Mouse (Mus musculus) forebrain, embryonic 15.5 days (tissue): Measurements from ENCODE around the gene Ankrd40. TPM values are rescaled to one million over a fixed set of nuclear protein-coding genes. Genes with fewer than 3 reads are reported as not detected.

ENCODE experiments used
- ATAC-seq: fragments of 200-750 bp; cut with Nextera tagmentation; replicated peaks from 2 replicates; pipeline ENCODE4 v1.8.0; 2017; ENCODE audit warnings: mild to moderate bottlenecking, moderate TSS enrichment, moderate library complexity
- H3K27ac ChIP-seq: fragments of 300-500 bp; sonication (generic); replicated peaks from 2 replicates; pipeline ENCODE4 v1.5.1; 2015; ENCODE audit warnings: mild to moderate bottlenecking, inconsistent platforms
- H3K27me3 ChIP-seq: fragments of 300-500 bp; sonication (generic); 2 replicates; pipeline ENCODE4 v1.6.1; 2015; ENCODE audit warnings: inconsistent platforms
- H3K36me3 ChIP-seq: fragments of 300-500 bp; sonication (generic); 2 replicates; pipeline ENCODE4 v1.6.1; 2015; ENCODE audit warnings: mild to moderate bottlenecking, inconsistent platforms
- H3K4me1 ChIP-seq: fragments of 300-500 bp; sonication (generic); 2 replicates; pipeline ENCODE4 v1.6.1; 2015; ENCODE audit warnings: inconsistent platforms
- H3K4me2 ChIP-seq: fragments of 300-500 bp; sonication (generic); replicated peaks from 2 replicates; pipeline ENCODE4 v1.6.1; 2015; ENCODE audit warnings: mild to moderate bottlenecking, inconsistent platforms
- H3K4me3 ChIP-seq: fragments of 300-500 bp; sonication (generic); 2 replicates; pipeline ENCODE4 v1.5.1; 2015; ENCODE audit warnings: mild to moderate bottlenecking, inconsistent platforms
- H3K9ac ChIP-seq: fragments of 300-500 bp; sonication (generic); replicated peaks from 2 replicates; pipeline ENCODE4 v1.6.1; 2015; ENCODE audit warnings: mild to moderate bottlenecking, inconsistent platforms
- H3K9me3 ChIP-seq: fragments of 300-500 bp; sonication (generic); 2 replicates; pipeline ENCODE4 v1.6.1; 2016; ENCODE audit warnings: inconsistent platforms
- WGBS: fragments of 180-500 bp; shearing (Covaris S2); methylation state at CpG from one replicate; pipeline ENCODE4 v1.1.7; 2015; ENCODE audit warnings: mixed read lengths; 5-methylcytosine and 5-hydroxymethylcytosine counted together
- polyA plus RNA-seq: library from polyadenylated mRNA; unstranded; fragments of >200 nt; fragmentation: Nextera tagmentation; extraction: Ambion mirVana; gene quantifications from 2 replicates; pipeline ENCODE4 v1.2.1, GENCODE M21; 2015

The Ankrd40 gene
- polyA plus RNA-seq, 1 experiment from 2014 or later, result 15.9 TPM

GRCm38 (mm10) chr11:94345926-94346325, 18.1 kb downstream of the Ankrd40 start:
- Histone ChIP-seq H3K4me2 (no peak overlapping the region), H3K4me1 (peaks cover 15% of the 10 kb centered on the region), H3K27ac (no peak overlapping the region), H3K9ac (no peak overlapping the region), H3K4me3 (no peak overlapping the region), H3K27me3 (no peaks in the 10 kb centered on the region), H3K9me3 (no peaks in the 10 kb centered on the region), H3K36me3 (no peaks in the 10 kb centered on the region)
- ATAC-seq, result no peak
- 85% methylated on average over 10 of the region's 10 CpGs for WGBS

- ATAC-seq, result no peak
- Histone ChIP-seq H3K4me2 (no peak overlapping the region), H3K9ac (no peak overlapping the region), H3K36me3 (no peaks in the 10 kb centered on the region), H3K4me3 (no peak overlapping the region), H3K4me1 (peaks cover 15% of the 10 kb centered on the region), H3K27ac (no peak overlapping the region), H3K9me3 (no peaks in the 10 kb centered on the region), H3K27me3 (no peaks in the 10 kb centered on the region)
- WGBS, result 61% methylated on average over 3 of the region's 3 CpGs
Observed at GRCm38 (mm10) chr11:94346611-94347010, 18.8 kb downstream of the Ankrd40 start.

GRCm38 (mm10) chr11:94347063-94347575, 19.3 kb downstream of the Ankrd40 start:
- H3K27ac ChIP-seq, result no peak overlapping the region
- no peak overlapping the region for H3K4me3 ChIP-seq
- no peak overlapping the region for H3K9ac ChIP-seq
- no peaks in the 10 kb centered on the region for H3K9me3 ChIP-seq
- 83% methylated on average over 7 of the region's 7 CpGs for WGBS
- no peak overlapping the region for H3K4me2 ChIP-seq
- H3K27me3 ChIP-seq, result no peaks in the 10 kb centered on the region
- no peak for ATAC-seq
- H3K36me3 ChIP-seq, result no peaks in the 10 kb centered on the region
- H3K4me1 ChIP-seq, result peaks cover 10% of the 10 kb centered on the region

GRCm38 (mm10) chr11:94349839-94350238, 22.0 kb downstream of the Ankrd40 start:
- Histone ChIP-seq H3K36me3 (no peaks in the 10 kb centered on the region), H3K27ac (no peak overlapping the region)

GRCm38 (mm10) chr11:94350337-94350736, 22.5 kb downstream of the Ankrd40 start:
- Histone ChIP-seq H3K27me3 (no peaks in the 10 kb centered on the region), H3K9me3 (no peaks in the 10 kb centered on the region), H3K4me1 (no peaks in the 10 kb centered on the region), H3K4me2 (no peak overlapping the region), H3K4me3 (no peak overlapping the region), H3K36me3 (no peaks in the 10 kb centered on the region), H3K27ac (no peak overlapping the region), H3K9ac (no peak overlapping the region)
- WGBS, result 73% methylated on average over 1 of the region's 1 CpGs
- no peak for ATAC-seq

More at GRCm38 (mm10) chr11:94349839-94350238, 22.0 kb downstream of the Ankrd40 start:
- H3K9ac ChIP-seq, result no peak overlapping the region
- H3K27me3 ChIP-seq, result no peaks in the 10 kb centered on the region
- H3K4me1 ChIP-seq, result no peaks in the 10 kb centered on the region
- no peak overlapping the region for H3K4me3 ChIP-seq
- 86% methylated on average over 2 of the region's 2 CpGs for WGBS
- ATAC-seq, result no peak
- no peaks in the 10 kb centered on the region for H3K9me3 ChIP-seq
- no peak overlapping the region for H3K4me2 ChIP-seq

- Histone ChIP-seq H3K9ac (no peak overlapping the region), H3K27me3 (no peaks in the 10 kb centered on the region)
- ATAC-seq, result no peak
Observed at GRCm38 (mm10) chr11:94351094-94351493, 23.3 kb downstream of the Ankrd40 start.

GRCm38 (mm10) chr11:94355521-94356217, 27.9 kb downstream of the Ankrd40 start:
- no peak overlapping the region for H3K9ac ChIP-seq
- 87% methylated on average over 9 of the region's 9 CpGs for WGBS

More at GRCm38 (mm10) chr11:94351094-94351493, 23.3 kb downstream of the Ankrd40 start:
- Histone ChIP-seq H3K9me3 (no peaks in the 10 kb centered on the region), H3K4me1 (no peaks in the 10 kb centered on the region), H3K4me3 (no peak overlapping the region), H3K4me2 (no peak overlapping the region), H3K27ac (no peak overlapping the region), H3K36me3 (no peaks in the 10 kb centered on the region)
- 44% methylated on average over 3 of the region's 3 CpGs for WGBS

GRCm38 (mm10) chr11:94359168-94359567, 31.4 kb downstream of the Ankrd40 start:
- no peak for ATAC-seq
- no peaks in the 10 kb centered on the region for H3K27me3 ChIP-seq
- no peak overlapping the region for H3K9ac ChIP-seq
- no peaks in the 10 kb centered on the region for H3K36me3 ChIP-seq
- no peak overlapping the region for H3K27ac ChIP-seq
- no peak overlapping the region for H3K4me3 ChIP-seq
- H3K9me3 ChIP-seq, result no peaks in the 10 kb centered on the region
- WGBS, result 95% methylated on average over 12 of the region's 12 CpGs
- H3K4me2 ChIP-seq, result no peak overlapping the region
- no peaks in the 10 kb centered on the region for H3K4me1 ChIP-seq

More at GRCm38 (mm10) chr11:94355521-94356217, 27.9 kb downstream of the Ankrd40 start:
- no peak overlapping the region for H3K27ac ChIP-seq
- no peak overlapping the region for H3K4me3 ChIP-seq
- no peaks in the 10 kb centered on the region for H3K4me1 ChIP-seq
- H3K36me3 ChIP-seq, result no peaks in the 10 kb centered on the region
- no peak for ATAC-seq
- H3K27me3 ChIP-seq, result no peaks in the 10 kb centered on the region
- no peaks in the 10 kb centered on the region for H3K9me3 ChIP-seq
- no peak overlapping the region for H3K4me2 ChIP-seq

- H3K4me3 ChIP-seq, result no peak overlapping the region
- 95% methylated on average over 14 of the region's 14 CpGs for WGBS
- H3K4me1 ChIP-seq, result no peaks in the 10 kb centered on the region
- H3K4me2 ChIP-seq, result no peak overlapping the region
- H3K27me3 ChIP-seq, result no peaks in the 10 kb centered on the region
- H3K9ac ChIP-seq, result no peak overlapping the region
- no peaks in the 10 kb centered on the region for H3K9me3 ChIP-seq
- H3K27ac ChIP-seq, result no peak overlapping the region
- no peak for ATAC-seq
- H3K36me3 ChIP-seq, result no peaks in the 10 kb centered on the region
Observed at GRCm38 (mm10) chr11:94361166-94361870, 33.5 kb downstream of the Ankrd40 start.

- no peaks in the 10 kb centered on the region for H3K27me3 ChIP-seq
- 87% methylated on average over 5 of the region's 5 CpGs for WGBS
- H3K9ac ChIP-seq, result no peak overlapping the region
- no peak overlapping the region for H3K27ac ChIP-seq
- H3K4me3 ChIP-seq, result no peak overlapping the region
- H3K4me1 ChIP-seq, result no peaks in the 10 kb centered on the region
- no peaks in the 10 kb centered on the region for H3K9me3 ChIP-seq
- H3K4me2 ChIP-seq, result no peak overlapping the region
- H3K36me3 ChIP-seq, result no peaks in the 10 kb centered on the region
- ATAC-seq, result no peak
Observed at GRCm38 (mm10) chr11:94362101-94362500, 34.3 kb downstream of the Ankrd40 start.

GRCm38 (mm10) chr11:94363690-94364089, 35.9 kb downstream of the Ankrd40 start:
- Histone ChIP-seq H3K9me3 (no peaks in the 10 kb centered on the region), H3K36me3 (no peaks in the 10 kb centered on the region), H3K4me2 (no peak overlapping the region), H3K27me3 (no peaks in the 10 kb centered on the region), H3K4me3 (no peak overlapping the region), H3K27ac (no peak overlapping the region), H3K9ac (no peak overlapping the region), H3K4me1 (no peaks in the 10 kb centered on the region)
- 76% methylated on average over 7 of the region's 7 CpGs for WGBS
- ATAC-seq, result no peak

GRCm38 (mm10) chr11:94365340-94365739, 37.5 kb downstream of the Ankrd40 start:
- Histone ChIP-seq H3K27me3 (no peaks in the 10 kb centered on the region), H3K4me1 (no peaks in the 10 kb centered on the region), H3K4me3 (no peak overlapping the region), H3K27ac (no peak overlapping the region), H3K9ac (no peak overlapping the region), H3K9me3 (no peaks in the 10 kb centered on the region), H3K4me2 (no peak overlapping the region), H3K36me3 (no peaks in the 10 kb centered on the region)
- ATAC-seq, result no peak
- 75% methylated on average over 3 of the region's 3 CpGs for WGBS
